Mouse (Mus musculus) right cerebral cortex, postnatal 10 days (tissue): ENCODE results near the gene Rnf223.
"Not testable (repeated sequence)": the region's sequence is repeated elsewhere in the genome, so short reads cannot be mapped to it uniquely, and the experiment has no call there.

Source experiments
- DNase-seq, 2 experiments: peaks; one replicate each; pipeline ENCODE4 v3.0.0; 2021; ENCODE audit warnings: low spot score in 2 of 2

Gene Rnf223

GRCm38 (mm10) chr4:156128746-156129145 is 1.6 kb upstream of the Rnf223 start:
- DNase-seq, result no peak

- DNase-seq, result no peak
Measured at GRCm38 (mm10) chr4:156130940-156131339, 627 bp downstream of the Rnf223 start.

- no peak for DNase-seq
Measured at GRCm38 (mm10) chr4:156133334-156133733, 3.0 kb downstream of the Rnf223 start.

- no peak for DNase-seq
Measured at GRCm38 (mm10) chr4:156133943-156134605, 3.8 kb downstream of the Rnf223 start.

DNA sequence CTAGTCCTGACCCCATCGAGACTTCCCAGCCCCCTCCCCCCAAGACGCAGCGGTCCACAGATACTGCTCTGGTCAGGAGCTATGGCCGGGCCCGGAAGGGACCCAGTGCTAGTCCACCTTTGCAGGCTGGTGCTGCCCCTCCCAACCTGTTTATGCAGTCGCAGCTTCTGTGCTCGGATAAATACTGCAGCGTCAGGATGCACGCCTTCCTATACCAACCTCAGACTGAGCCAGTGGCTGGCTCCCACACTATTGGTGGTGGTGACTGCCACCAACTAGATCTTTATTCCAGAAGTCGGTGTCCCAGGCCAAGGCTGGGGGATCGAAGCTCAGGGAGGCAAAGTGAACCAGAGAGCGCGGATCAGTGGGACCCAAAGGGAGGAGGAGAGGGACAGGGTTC is 4.8 kb downstream of the Rnf223 start:
- DNase-seq, result no peak

DNA sequence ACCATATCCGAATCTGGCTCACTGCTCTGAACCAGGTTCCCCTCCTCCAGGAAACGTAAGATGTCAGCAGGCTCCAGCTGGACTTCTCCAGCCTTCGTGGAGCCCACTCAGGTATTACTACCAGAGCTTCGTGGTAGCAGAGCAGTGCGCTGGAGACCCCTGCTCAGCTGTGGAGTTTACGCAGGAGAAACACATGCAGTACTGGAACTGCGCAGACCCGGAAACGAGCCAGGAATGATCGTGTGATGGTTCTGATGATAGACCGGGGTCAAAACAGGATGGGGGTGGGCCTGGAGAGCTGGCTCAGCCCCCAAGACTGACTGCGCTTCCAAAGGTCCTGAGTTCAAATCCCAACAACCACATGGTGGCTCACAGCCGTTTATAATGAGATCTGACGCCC is 5.5 kb downstream of the Rnf223 start:
- DNase-seq, result no peak

- no peak for DNase-seq
Measured at GRCm38 (mm10) chr4:156136285-156137100, 6.2 kb downstream of the Rnf223 start.

- DNase-seq, result not testable (repeated sequence)
Measured at GRCm38 (mm10) chr4:156150887-156151286, 20.6 kb downstream of the Rnf223 start.

DNA sequence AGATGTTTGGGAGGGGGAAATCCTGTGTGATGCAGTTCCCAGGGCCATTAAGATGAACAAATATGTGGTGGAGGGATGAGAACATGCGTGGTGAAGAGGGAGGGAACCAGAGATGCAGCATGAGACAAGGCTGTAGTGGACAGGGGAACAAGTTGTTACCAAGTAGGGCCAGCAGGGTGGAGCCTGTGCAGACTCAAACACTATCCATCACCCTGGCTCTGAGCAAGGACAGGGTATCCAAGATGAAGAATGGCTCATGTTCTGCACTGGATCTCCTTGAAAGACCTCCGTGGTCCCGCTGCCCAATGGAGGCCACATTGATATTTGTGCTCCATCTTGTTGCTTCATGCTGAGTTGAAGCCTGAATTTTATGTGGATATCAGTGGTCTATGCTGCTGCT is 24.5 kb downstream of the Rnf223 start:
- no peak for DNase-seq

- no peak for DNase-seq
Measured at GRCm38 (mm10) chr4:156166477-156166876, 36.2 kb downstream of the Rnf223 start.

DNA sequence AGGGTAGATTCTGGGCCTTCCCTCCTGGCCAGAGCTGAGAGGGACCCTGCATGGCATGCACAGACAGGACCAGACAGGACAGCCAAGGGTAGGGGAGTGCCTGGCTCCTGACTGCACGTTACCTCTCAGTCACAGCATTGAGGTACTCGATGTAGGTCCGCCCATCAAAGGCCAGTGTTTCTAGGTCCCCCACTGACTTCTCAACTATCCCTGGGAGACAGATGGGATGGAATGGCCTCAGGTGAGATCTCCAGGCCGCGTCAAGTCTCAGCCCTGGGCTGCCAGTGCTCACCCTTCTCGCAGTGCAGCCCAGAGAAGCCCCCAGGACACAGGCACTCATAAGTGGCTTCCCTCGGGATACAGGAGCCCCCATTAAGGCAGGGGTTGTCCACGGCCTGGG is 38.3 kb downstream of the Rnf223 start:
- DNase-seq, result no peak

- DNase-seq, result no peak
Measured at GRCm38 (mm10) chr4:156169129-156169528, 38.8 kb downstream of the Rnf223 start.

GRCm38 (mm10) chr4:156171828-156172227 is 41.5 kb downstream of the Rnf223 start:
- no peak for DNase-seq

GRCm38 (mm10) chr4:156177630-156178029 is 47.3 kb downstream of the Rnf223 start:
- no peak for DNase-seq
